Mouse (Mus musculus): ENCODE measurements around the gene Shisa7. TPM values are rescaled to one million over a fixed set of nuclear protein-coding genes. Genes with fewer than 3 reads are reported as not detected.
"Not testable (repeated sequence)": the region's sequence is repeated elsewhere in the genome, so short reads cannot be mapped to it uniquely, and the experiment has no call there.

Shisa7 gene
- 4.0 and 4.6 TPM in 2 replicates for polyA plus RNA-seq (2016; fragmentation: Nextera tagmentation; extraction: Ambion mirVana)

DNA sequence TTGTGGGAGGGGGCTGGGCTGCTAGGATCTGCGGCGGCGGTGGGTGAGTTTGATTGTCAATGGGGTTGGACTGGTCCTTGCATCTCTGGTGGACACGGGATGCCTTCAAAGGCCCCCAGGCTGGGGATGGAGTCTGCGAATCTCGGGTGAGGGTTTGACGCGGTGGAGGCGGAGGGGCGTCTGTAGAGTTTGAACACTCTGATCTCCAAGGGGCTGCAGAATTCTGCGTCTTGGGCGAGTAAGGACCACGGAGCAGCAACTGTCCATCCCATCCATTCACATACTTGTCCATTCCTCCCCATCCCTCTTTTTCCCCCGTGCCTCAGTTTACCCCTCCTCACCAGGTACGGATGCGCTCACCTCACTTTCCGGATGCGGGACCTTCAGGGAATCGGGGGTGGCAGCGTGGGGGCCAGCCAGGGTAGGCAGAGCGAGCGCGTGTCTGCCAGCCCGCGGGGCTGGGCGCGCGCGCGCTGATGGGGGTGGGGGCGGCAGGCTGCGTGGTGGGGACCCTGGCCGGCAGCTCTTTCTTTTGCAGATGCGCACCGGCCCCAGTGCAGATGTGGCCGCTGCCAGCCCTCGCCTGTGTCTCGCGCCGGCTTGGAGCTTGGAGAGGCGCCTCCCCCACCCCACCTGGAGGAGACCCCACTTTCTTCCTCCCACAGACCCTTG lies at the start of gene Shisa7:
Gene Shisa7 (minus strand): TSS at position 452 of the 672 bp plus-strand sequence.
- peak within 1 kb of the TSS; percentile 63 for H3K9ac ChIP-seq
- H3K4me1 ChIP-seq: peaks cover 32% of the 10 kb centered on the region
- H3K27me3 ChIP-seq: peaks cover 43% of the 10 kb centered on the region
- no peaks in the 10 kb centered on the region for H3K9me3 ChIP-seq
- H3K4me2 ChIP-seq: peak within 1 kb of the TSS; percentile 97
- peak; percentile 72 for ATAC-seq (ENCODE audit: low FRiP score)
- peak within 1 kb of the TSS; percentile 54 for H3K4me3 ChIP-seq (replicated peaks)
- peak within 1 kb of the TSS; percentile 76 for H3K27ac ChIP-seq
- whole genome bisulfite sequencing: under 1% methylated on average over 41 of the region's 41 CpGs
- H3K36me3 ChIP-seq (replicated peaks): no peaks in the 10 kb centered on the region

DNA sequence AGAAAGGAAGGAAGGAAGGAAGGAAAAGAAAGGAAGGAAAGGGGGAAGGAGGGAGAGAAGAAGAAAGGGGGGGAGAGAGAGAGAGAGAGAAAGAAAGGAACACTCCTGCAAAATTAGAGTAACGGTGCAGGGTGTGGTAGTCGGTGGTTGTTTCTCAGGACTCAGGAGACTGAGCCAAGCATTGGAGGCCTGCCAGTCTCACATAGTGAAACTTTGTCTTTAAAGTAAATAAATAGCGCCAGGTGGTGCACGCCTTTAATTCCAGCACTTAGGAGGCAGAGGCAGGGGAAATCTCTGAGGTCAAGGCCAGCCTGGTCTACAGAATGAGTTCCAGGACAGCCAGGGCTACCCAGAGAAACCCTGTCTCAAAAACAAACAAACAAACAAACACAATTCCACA lies 42.2 kb upstream of the Shisa7 start:
- no peaks in the 10 kb centered on the region for H3K4me1 ChIP-seq
- no peak overlapping the region for H3K4me2 ChIP-seq
- H3K27me3 ChIP-seq: no peaks in the 10 kb centered on the region
- H3K9me3 ChIP-seq: peaks cover 7% of the 10 kb centered on the region; the same call in 1 of the 2 replicates
- no peak overlapping the region for H3K4me3 ChIP-seq (replicated peaks)
- H3K36me3 ChIP-seq (replicated peaks): no peaks in the 10 kb centered on the region
- WGBS: 86% methylated on average over 4 of the region's 4 CpGs
- H3K27ac ChIP-seq: no peak overlapping the region
- no peak overlapping the region for H3K9ac ChIP-seq
- no peak for ATAC-seq (ENCODE audit: low FRiP score)

DNA sequence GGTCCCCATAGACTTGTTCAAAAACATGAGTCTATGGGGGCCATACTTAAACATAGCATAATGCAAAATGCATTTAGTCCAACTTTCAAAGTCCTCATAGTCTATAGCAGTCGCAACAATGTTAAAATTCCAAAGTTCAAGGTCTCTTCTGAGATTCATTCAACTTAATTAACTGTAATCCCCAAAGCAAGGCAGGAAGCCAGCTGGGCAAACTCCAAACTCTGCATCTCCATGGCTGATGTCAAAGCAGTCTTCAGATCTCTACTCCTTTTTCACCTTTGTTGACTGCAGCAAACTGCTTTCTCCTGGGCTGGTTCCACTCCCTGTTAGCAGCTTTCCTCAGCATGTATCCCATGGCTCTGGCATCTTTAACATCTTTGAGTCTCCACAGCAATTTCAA lies 34.5 kb upstream of the Shisa7 start:
- H3K36me3 ChIP-seq (replicated peaks); ATAC-seq (ENCODE audit: low FRiP score); H3K4me3 ChIP-seq (replicated peaks); H3K27ac ChIP-seq; H3K4me2 ChIP-seq; H3K27me3 ChIP-seq; H3K9me3 ChIP-seq; H3K9ac ChIP-seq: not testable (repeated sequence)
- H3K4me1 ChIP-seq: peaks cover 18% of the 10 kb centered on the region
- whole genome bisulfite sequencing: 84% methylated on average over 1 of the region's 1 CpGs

DNA sequence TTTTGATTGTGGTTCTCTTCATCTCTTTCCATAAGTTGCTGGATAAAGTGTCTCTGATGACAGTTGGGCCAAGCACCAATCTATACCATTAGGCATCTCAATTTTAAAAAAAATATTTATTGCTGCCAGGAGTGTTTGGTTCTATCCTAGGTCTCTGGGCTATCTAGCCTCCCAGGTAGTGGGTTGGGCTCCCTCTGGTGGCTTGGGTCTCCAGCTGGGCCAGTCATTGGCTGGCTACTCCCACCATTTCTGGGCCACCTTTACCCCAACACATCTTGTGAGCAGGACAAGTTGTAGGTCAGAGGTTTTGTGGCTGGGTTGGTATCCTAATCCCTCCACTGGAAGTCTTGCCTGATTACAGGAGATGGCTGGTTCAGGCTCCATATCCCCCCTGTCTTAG lies 33.7 kb upstream of the Shisa7 start:
- H3K9ac ChIP-seq: no peak overlapping the region
- H3K27me3 ChIP-seq: no peaks in the 10 kb centered on the region
- no peak overlapping the region for H3K4me2 ChIP-seq
- H3K36me3 ChIP-seq (replicated peaks): no peaks in the 10 kb centered on the region
- H3K9me3 ChIP-seq: peaks cover 7% of the 10 kb centered on the region; the same call in 1 of the 2 replicates
- H3K27ac ChIP-seq: no peak overlapping the region
- H3K4me1 ChIP-seq: peaks cover 18% of the 10 kb centered on the region
- ATAC-seq (ENCODE audit: low FRiP score): no peak
- no peak overlapping the region for H3K4me3 ChIP-seq (replicated peaks)

DNA sequence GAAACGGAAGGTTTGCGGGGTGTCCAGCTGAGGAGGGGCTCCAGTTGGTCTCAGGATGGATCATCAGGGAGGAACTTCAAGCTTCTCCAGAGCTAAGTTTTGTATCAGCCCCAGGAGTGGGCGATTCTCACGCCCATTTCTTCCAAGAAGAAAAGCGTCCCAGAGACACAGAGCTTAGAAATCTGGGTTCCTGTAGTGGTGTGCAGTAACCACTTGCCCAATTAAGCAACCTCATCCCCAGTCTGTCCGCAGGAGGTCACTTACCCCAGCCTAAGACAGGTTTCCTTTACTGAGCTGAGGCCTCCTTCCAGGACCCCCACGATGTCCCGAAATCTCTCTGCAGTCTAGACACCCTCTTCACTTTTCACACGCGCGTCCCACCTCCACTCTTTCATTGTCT lies 32.7 kb upstream of the Shisa7 start:
- Histone ChIP-seq H3K9ac (peak overlapping the region; percentile 39), H3K36me3 (replicated peaks) (no peaks in the 10 kb centered on the region), H3K4me2 (peak overlapping the region; percentile 75), H3K27ac (no peak overlapping the region), H3K4me1 (peaks cover 18% of the 10 kb centered on the region), H3K4me3 (replicated peaks) (peak overlapping the region; percentile 53), H3K9me3 (0 out of 2 replicates have a peak, but pooled peaks cover 3% of the 10 kb centered on the region), H3K27me3 (no peaks in the 10 kb centered on the region)
- 11% methylated on average over 11 of the region's 11 CpGs for WGBS
- ATAC-seq (ENCODE audit: low FRiP score): peak; percentile 7; the same call in 1 of the 2 replicates

DNA sequence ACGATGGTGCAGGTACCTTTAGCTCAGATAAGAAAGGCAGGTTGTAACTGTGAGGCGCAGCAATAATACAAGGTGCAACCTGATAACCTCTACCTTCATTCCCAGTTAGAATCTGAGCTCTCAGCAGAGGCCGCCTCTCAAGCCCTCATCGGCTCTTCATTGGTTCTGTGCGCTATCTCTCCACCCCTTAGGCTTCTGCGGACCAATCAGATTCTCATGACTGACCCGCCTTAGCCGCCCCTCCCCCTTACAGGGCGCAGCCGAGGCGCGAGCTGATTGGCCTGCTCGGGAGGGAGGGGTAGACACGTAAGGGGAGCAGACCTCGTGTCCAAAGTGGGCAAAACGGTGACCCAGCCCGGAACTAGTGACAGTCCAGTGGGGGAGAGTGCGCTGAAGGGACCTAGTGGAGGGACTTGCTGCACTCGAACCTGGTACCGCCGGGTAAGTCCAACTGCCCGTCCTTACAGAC lies 32.3 kb upstream of the Shisa7 start, which contains the start of gene Isoc2a:
Gene Isoc2a (plus strand): TSS at position 401 of the 469 bp plus-strand sequence.
- under 1% methylated on average over 22 of the region's 22 CpGs for WGBS
- ATAC-seq (ENCODE audit: low FRiP score): peak; percentile 100
- H3K27ac ChIP-seq: no peak within 1 kb of the TSS

DNA sequence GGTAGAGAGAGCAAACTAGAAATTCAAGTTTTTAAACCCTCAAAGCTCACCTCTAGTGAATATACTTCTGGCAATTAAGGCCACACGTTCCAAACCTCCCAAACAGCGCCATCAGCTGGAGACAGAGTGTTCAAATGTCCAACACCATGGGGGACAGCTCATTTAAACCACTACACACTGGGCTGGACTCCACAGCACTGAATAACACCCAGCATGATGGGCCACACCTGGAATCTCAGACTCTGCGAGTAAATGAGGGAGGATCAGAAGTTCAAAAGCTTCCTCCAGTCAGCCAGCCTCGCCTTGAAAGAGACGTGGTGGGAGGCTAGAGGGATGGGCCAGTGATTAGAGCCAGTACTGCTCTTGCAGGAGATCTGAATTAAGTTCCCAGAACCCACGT lies 25.6 kb upstream of the Shisa7 start, which contains the start of gene Isoc2b:
Gene Isoc2b (minus strand): TSS at position 126 of the 400 bp plus-strand sequence.
- Histone ChIP-seq H3K4me1 (peaks cover 10% of the 10 kb centered on the region), H3K9me3 (no peaks in the 10 kb centered on the region), H3K4me3 (replicated peaks) (no peak within 1 kb of the TSS), H3K4me2 (no peak within 1 kb of the TSS), H3K27ac (no peak within 1 kb of the TSS), H3K9ac (no peak within 1 kb of the TSS), H3K27me3 (no peaks in the 10 kb centered on the region), H3K36me3 (replicated peaks) (no peaks in the 10 kb centered on the region)
- ATAC-seq (ENCODE audit: low FRiP score): no peak
- WGBS: 66% methylated on average over 6 of the region's 6 CpGs

More for the DNA sequence above, 32.3 kb upstream of the Shisa7 start, which contains the start of gene Isoc2a:
- peaks cover 18% of the 10 kb centered on the region for H3K4me1 ChIP-seq
- H3K4me3 ChIP-seq (replicated peaks): peak within 1 kb of the TSS; percentile 53
- H3K27me3 ChIP-seq: no peaks in the 10 kb centered on the region
- H3K9ac ChIP-seq: peak within 1 kb of the TSS; percentile 39
- H3K4me2 ChIP-seq: peak within 1 kb of the TSS; percentile 75
- H3K36me3 ChIP-seq (replicated peaks): no peaks in the 10 kb centered on the region
- no peaks in the 10 kb centered on the region for H3K9me3 ChIP-seq

DNA sequence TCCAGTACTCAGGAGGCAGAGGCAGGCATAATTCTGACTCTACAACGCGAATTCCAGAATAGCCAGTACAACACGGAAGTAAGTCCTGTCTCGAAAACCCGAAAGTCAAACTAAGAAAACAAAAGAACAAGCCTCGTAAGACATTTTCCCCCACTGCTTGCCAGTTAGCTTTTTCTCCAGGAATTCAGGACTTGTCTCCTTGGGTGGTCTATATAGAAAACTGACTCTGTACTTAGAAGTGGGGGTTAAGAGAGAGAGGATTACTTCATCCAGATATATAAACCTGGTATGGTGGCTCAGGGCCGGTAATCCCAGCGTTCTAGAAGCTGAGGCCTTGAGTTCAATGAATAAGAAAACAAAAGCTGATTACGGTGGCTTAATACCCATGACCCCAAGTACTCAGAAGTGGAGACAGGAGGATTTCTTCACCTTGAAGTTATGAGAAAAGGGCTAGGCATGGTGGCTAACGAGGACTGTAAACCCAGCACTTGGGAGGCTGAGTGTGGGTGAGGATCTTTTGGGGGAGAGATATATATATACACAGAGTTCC lies 22.2 kb upstream of the Shisa7 start:
- Histone ChIP-seq H3K4me1 (peaks cover 10% of the 10 kb centered on the region), H3K27me3 (no peaks in the 10 kb centered on the region), H3K4me2 (peak overlapping the region; percentile 62), H3K9me3 (no peaks in the 10 kb centered on the region), H3K9ac (peak overlapping the region; percentile 66), H3K36me3 (replicated peaks) (no peaks in the 10 kb centered on the region), H3K27ac (peak overlapping the region; percentile 65), H3K4me3 (replicated peaks) (peak overlapping the region; percentile 64)
- 22% methylated on average over 10 of the region's 10 CpGs for WGBS
- no peak for ATAC-seq (ENCODE audit: low FRiP score)

DNA sequence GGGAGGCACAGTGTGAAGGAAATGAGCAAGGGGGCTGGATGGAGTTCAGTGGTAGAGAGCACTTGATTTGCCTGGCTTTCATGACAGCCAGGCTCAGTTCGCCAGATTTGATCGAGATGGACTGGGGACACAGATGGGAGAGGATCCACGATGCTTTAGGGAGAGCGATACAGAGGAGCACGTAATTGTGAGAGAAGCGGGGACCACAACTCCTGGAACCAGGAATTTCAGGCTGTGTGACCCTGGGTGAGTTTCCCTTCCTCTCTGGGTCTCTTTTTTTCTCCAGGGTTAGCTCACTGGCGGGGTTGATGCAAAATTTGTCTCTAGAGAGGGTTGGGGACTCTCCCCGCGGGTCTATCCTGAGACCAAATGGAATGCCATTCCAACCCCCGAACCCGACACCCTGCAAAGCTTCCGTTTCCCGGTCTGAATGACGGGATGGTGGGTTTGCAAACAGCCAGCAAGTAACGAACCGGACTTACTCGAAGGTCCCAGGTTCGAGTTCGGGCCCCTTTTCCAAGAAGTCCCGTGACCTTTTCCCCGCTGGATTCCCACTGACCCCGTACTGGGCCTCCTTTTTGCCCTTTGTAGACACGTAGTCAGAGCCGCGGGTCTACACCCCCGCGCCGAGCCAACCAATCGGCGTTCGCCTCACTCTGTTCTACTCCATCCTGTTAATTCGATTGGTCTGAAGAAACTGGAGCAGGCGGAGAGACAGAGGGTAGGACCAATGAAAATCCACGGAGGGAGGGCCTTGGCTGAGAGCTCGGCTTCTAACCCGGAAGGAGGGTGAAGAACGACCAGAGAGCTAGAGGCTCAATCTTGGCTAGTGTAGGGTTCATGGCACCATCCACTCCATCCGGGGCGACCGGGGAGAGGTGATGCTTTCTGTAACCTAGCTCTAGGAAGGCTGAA lies 21.3 kb upstream of the Shisa7 start:
- ATAC-seq (ENCODE audit: low FRiP score): peak; percentile 100

DNA sequence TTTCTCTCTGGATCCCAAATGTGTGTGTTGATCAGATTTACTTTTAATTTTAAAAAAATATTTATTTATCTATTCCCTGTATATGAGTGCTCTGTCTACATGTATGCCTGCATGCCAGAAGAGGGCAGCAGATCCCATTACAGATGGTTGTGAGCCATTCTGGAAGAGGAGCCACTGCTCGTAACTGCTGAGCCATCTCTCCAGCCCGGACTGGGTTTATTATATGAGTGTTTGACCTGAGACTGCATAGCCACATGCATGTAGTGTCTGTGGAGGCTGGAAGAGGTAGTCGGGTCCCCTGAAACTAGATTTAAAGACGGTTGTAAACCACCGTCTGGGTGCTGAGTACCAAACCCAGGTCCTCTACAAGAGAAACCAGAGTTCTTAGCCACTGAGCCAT lies 20.6 kb upstream of the Shisa7 start:
- H3K4me3 ChIP-seq (replicated peaks): peak overlapping the region; percentile 64
- no peaks in the 10 kb centered on the region for H3K9me3 ChIP-seq
- peak overlapping the region; percentile 62 for H3K4me2 ChIP-seq
- H3K27ac ChIP-seq: no peak overlapping the region
- H3K4me1 ChIP-seq: peaks cover 10% of the 10 kb centered on the region
- no peak overlapping the region for H3K9ac ChIP-seq
- 58% methylated on average over 5 of the region's 5 CpGs for WGBS
- ATAC-seq (ENCODE audit: low FRiP score): peak; percentile 36; the same call in 1 of the 2 replicates
- no peaks in the 10 kb centered on the region for H3K27me3 ChIP-seq
- H3K36me3 ChIP-seq (replicated peaks): no peaks in the 10 kb centered on the region

More for the DNA sequence above, 21.3 kb upstream of the Shisa7 start:
- WGBS: 4% methylated on average over 40 of the region's 40 CpGs
- Histone ChIP-seq H3K4me1 (peaks cover 10% of the 10 kb centered on the region), H3K27ac (peak overlapping the region; percentile 65), H3K4me3 (replicated peaks) (peak overlapping the region; percentile 64), H3K9me3 (no peaks in the 10 kb centered on the region), H3K9ac (peak overlapping the region; percentile 66), H3K4me2 (peak overlapping the region; percentile 62), H3K36me3 (replicated peaks) (no peaks in the 10 kb centered on the region), H3K27me3 (no peaks in the 10 kb centered on the region)

DNA sequence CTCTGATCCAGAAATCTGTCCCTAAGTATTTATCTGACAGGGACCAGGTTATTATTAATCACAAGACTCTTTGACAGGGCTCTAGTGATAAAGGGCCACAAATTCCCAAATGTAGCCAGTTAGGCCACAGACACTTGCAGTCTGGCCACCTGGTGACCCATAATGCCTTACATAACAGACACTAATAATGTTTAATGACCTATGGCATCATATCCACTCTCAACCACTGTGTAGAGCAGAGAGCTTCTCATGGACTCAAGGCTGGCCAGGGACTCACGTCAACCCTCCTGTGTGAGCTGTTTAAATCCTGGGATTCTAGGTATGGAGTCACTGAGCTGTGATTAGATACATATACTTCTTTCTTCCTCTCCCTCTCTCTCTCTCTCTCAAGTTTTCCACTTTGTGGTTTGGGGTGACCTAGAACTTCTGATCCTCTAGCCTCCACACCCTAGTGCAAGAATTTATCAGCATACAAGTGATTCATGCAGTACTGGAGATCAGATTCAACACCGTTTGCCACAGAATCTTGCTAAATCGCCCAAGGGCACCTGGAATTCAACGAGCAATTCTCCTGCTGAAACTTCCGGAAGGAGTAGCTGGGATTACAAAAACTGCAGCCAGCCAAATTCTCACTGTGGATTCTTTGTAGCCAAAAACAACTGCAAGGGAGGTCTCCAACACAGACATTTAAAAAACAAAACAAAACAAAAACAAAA lies 19.8 kb upstream of the Shisa7 start:
- WGBS: 79% methylated on average over 5 of the region's 5 CpGs
- H3K36me3 ChIP-seq (replicated peaks): no peaks in the 10 kb centered on the region
- no peak overlapping the region for H3K4me3 ChIP-seq (replicated peaks)
- H3K27ac ChIP-seq: no peak overlapping the region
- H3K9ac ChIP-seq: no peak overlapping the region
- no peak overlapping the region for H3K4me2 ChIP-seq
- H3K27me3 ChIP-seq: no peaks in the 10 kb centered on the region
- H3K9me3 ChIP-seq: no peaks in the 10 kb centered on the region
- no peak for ATAC-seq (ENCODE audit: low FRiP score)
- H3K4me1 ChIP-seq: peaks cover 10% of the 10 kb centered on the region

Measured in forebrain, embryonic 12.5 days (tissue).